Mouse (Mus musculus) MEL-GATA-1-ER (cell line): Measurements from ENCODE around the gene Ifrd2.
A peak's percentile ranks its signal among the peaks of the same experiment; 100 is the strongest.

Experiments
- DNase-seq: peaks from one replicate; pipeline ENCODE4 v3.0.0-alpha.2; 2012; ENCODE audit warnings: low read depth; ENCODE audit errors: extremely low read depth

The Ifrd2 gene

GRCm38 (mm10) chr9:107586974-107587832, at the start of gene Ifrd2:
Gene Ifrd2 (plus strand): TSS chr9:107587642.
- DNase-seq: peak; percentile 99

- DNase-seq: no peak
These were observed 49.2 kb upstream of the Ifrd2 start for GRCm38 (mm10) chr9:107538231-107538630.

GRCm38 (mm10) chr9:107538711-107539110, 48.7 kb upstream of the Ifrd2 start:
- no peak for DNase-seq

GRCm38 (mm10) chr9:107539940-107540339, 47.5 kb upstream of the Ifrd2 start:
- DNase-seq: no peak

GRCm38 (mm10) chr9:107540420-107540819, 47.0 kb upstream of the Ifrd2 start:
- no peak for DNase-seq

GRCm38 (mm10) chr9:107541005-107541404, 46.4 kb upstream of the Ifrd2 start:
- no peak for DNase-seq

- DNase-seq: peak; percentile 84
These were observed 45.7 kb upstream of the Ifrd2 start, which contains the start of the genes Cyb561d2 and Nprl2 for GRCm38 (mm10) chr9:107541474-107542351. Gene Cyb561d2 (minus strand): TSS chr9:107542193. Gene Nprl2 (plus strand): TSS chr9:107542226.

- no peak for DNase-seq
These were observed 45.1 kb upstream of the Ifrd2 start for GRCm38 (mm10) chr9:107542352-107542686.

GRCm38 (mm10) chr9:107542721-107543120, 44.7 kb upstream of the Ifrd2 start:
- DNase-seq: no peak

GRCm38 (mm10) chr9:107543299-107543698, 44.1 kb upstream of the Ifrd2 start:
- DNase-seq: no peak

- no peak for DNase-seq
These were observed 43.2 kb upstream of the Ifrd2 start for GRCm38 (mm10) chr9:107544196-107544700.

GRCm38 (mm10) chr9:107544729-107545128, 42.7 kb upstream of the Ifrd2 start:
- DNase-seq: no peak

- DNase-seq: no peak
These were observed 42.2 kb upstream of the Ifrd2 start for GRCm38 (mm10) chr9:107545199-107545598.

GRCm38 (mm10) chr9:107545602-107546001, 41.8 kb upstream of the Ifrd2 start:
- no peak for DNase-seq

- no peak for DNase-seq
These were observed 40.4 kb upstream of the Ifrd2 start, which contains the start of gene Zmynd10 for GRCm38 (mm10) chr9:107547026-107547425. Gene Zmynd10 (plus strand): TSS chr9:107547298.

- DNase-seq: no peak
These were observed 39.5 kb upstream of the Ifrd2 start for GRCm38 (mm10) chr9:107547957-107548356.

GRCm38 (mm10) chr9:107548820-107549219, 38.6 kb upstream of the Ifrd2 start:
- DNase-seq: no peak

- DNase-seq: no peak
These were observed 38.0 kb upstream of the Ifrd2 start for GRCm38 (mm10) chr9:107549297-107550074.

- DNase-seq: no peak
These were observed 36.8 kb upstream of the Ifrd2 start for GRCm38 (mm10) chr9:107550491-107551116.

GRCm38 (mm10) chr9:107551117-107551889, 36.1 kb upstream of the Ifrd2 start, which contains the start of gene Rassf1:
Gene Rassf1 (plus strand): TSS chr9:107551555.
- DNase-seq: no peak
